Mouse (Mus musculus): ENCODE results near the gene Yae1d1. TPM values are rescaled to one million over a fixed set of nuclear protein-coding genes. Genes with fewer than 3 reads are reported as not detected.
"Not testable (repeated sequence)": the region's sequence is repeated elsewhere in the genome, so short reads cannot be mapped to it uniquely, and the experiment has no call there.

Yae1d1 gene
- polyA plus RNA-seq, 1 experiment from 2014 or later = 72.7 TPM

DNA sequence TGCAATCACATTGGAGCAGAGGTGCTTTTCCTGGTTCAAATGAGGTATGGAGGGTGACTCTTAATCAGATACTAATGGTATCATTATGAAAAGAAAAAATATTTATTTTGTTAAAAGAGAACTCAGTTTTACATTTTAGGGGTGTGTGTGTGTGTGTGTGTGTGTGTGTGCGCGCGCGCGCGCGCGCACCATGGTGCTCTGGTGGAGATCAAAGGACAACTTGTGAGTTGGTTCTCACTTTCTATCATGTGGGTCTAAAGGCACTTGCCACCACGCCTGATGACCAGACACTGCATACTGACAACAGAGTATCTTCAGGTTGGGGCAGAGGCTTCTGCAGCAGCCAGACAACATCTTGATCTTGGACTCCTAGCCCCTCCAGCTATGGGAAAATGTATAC, 18.4 kb downstream of the Yae1d1 start:
- no peaks in the 10 kb centered on the region for H3K36me3 ChIP-seq
- WGBS = 94% methylated on average over 9 of the region's 9 CpGs
- no peak for ATAC-seq (ENCODE audit: insufficient number of reproducible peaks, low FRiP score, low TSS enrichment, low read depth)

DNA sequence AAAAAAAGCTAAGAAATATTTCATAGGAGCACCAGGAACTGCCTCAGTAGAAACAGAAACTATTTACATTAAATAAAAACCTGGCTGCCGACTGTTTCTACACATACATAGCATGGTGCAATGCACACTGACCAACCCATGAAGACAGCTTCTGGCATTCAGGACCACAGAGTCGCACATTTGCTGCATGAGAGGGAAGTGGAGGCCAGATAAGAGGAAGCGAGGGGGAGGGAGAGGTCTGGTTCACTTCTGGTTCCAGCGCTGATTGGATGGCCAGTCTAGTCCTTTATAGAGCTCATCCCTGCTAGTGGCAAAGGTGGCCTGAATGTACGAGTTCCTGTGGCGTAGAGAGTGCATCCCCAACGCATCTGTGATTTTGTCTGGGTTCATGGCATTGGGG, 32.5 kb downstream of the Yae1d1 start:
- no peak for ATAC-seq (ENCODE audit: insufficient number of reproducible peaks, low FRiP score, low TSS enrichment, low read depth)
- no peaks in the 10 kb centered on the region for H3K36me3 ChIP-seq
- WGBS = 86% methylated on average over 7 of the region's 7 CpGs
- H3K9ac ChIP-seq = no peak overlapping the region
- no peak overlapping the region for H3K4me3 ChIP-seq
- H3K4me1 ChIP-seq = no peaks in the 10 kb centered on the region
- no peaks in the 10 kb centered on the region for H3K27me3 ChIP-seq
- H3K9me3 ChIP-seq = no peaks in the 10 kb centered on the region
- no peak overlapping the region for H3K4me2 ChIP-seq
- H3K27ac ChIP-seq = no peak overlapping the region

More for the DNA sequence above, 18.4 kb downstream of the Yae1d1 start:
- H3K27ac ChIP-seq = no peak overlapping the region
- H3K9me3 ChIP-seq = no peaks in the 10 kb centered on the region
- no peak overlapping the region for H3K4me2 ChIP-seq
- no peak overlapping the region for H3K4me3 ChIP-seq
- no peaks in the 10 kb centered on the region for H3K4me1 ChIP-seq
- no peaks in the 10 kb centered on the region for H3K27me3 ChIP-seq
- H3K9ac ChIP-seq = no peak overlapping the region

DNA sequence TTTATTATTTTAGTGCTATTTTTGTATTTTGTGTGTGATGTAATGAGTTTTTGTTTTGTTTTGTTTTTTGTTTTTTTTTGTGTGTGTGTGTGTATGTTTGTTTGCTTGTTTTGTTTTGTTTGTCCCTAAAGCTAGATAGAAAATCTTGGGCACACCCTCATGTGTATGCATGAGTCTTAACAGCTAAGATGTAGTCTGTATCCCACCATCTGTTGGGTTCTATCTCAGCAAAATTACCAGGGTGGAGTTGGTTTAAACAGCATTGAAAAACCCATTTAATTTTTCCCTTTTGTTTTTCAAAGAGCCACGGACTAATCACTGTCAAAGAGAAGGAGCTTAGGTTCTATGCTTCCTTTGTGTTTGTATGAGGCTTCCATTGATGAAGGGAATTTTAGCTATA, 38.9 kb downstream of the Yae1d1 start:
- Histone ChIP-seq H3K4me1 (no peaks in the 10 kb centered on the region), H3K27ac (no peak overlapping the region), H3K4me2 (no peak overlapping the region), H3K27me3 (no peaks in the 10 kb centered on the region), H3K36me3 (no peaks in the 10 kb centered on the region), H3K4me3 (no peak overlapping the region), H3K9ac (no peak overlapping the region), H3K9me3 (no peaks in the 10 kb centered on the region)
- ATAC-seq (ENCODE audit: insufficient number of reproducible peaks, low FRiP score, low TSS enrichment, low read depth) = no peak
- 54% methylated on average over 1 of the region's 1 CpGs for WGBS

DNA sequence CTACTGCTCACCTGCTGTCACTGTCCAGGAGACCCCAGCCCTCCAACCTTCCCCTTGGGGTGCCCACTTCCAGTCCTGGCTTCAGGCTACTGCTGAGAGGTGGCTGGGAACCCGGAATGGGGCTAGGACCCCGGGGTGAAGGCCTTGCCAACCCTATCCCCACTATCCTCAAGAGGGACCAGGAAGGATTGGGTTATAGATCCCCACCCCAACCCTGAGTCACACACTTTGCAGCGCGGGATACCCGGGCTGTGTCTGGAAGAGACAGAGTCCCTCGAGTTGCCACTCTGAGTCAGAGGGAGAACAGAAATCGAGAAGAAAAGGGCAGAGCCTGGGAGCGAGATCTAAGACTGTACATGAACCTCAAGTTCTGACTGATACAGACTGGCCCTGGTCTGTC, 42.6 kb downstream of the Yae1d1 start:
- not testable (repeated sequence) for H3K9me3 ChIP-seq; ATAC-seq (ENCODE audit: insufficient number of reproducible peaks, low FRiP score, low TSS enrichment, low read depth); H3K27ac ChIP-seq; H3K4me2 ChIP-seq; H3K4me1 ChIP-seq; H3K4me3 ChIP-seq; H3K9ac ChIP-seq; H3K36me3 ChIP-seq; H3K27me3 ChIP-seq
- whole genome bisulfite sequencing = 91% methylated on average over 8 of the region's 8 CpGs

DNA sequence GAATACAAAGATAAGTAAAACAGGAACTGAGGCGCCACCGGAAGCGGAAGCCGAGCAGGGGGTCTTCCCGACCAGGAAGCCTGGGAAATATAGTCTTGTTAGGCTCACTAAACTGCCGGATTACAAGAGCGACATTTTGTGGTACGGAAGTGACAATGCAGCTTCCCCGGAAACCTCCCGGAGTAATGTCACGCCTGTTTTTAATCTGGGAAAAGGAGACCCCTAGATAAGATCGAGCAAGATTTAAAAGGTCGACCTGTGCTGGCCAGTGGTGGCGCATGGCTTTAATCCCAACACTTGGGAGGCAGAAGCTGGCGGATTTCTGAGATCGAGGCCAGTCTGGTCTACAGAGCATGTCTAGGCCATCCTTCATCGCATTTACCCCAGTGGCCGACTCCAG, 43.6 kb downstream of the Yae1d1 start:
- Histone ChIP-seq H3K9me3 (no peaks in the 10 kb centered on the region), H3K4me2 (no peak overlapping the region), H3K27me3 (0 out of 2 replicates have a peak, but pooled peaks cover 3% of the 10 kb centered on the region), H3K27ac (no peak overlapping the region), H3K4me1 (no peaks in the 10 kb centered on the region), H3K4me3 (no peak overlapping the region), H3K9ac (no peak overlapping the region), H3K36me3 (no peaks in the 10 kb centered on the region)
- WGBS = 74% methylated on average over 18 of the region's 18 CpGs
- ATAC-seq (ENCODE audit: insufficient number of reproducible peaks, low FRiP score, low TSS enrichment, low read depth) = no peak

- WGBS = 8% methylated on average over 60 of the region's 69 CpGs
Observed at GRCm38 (mm10) chr13:17944078-17944917, 48.9 kb downstream of the Yae1d1 start, which contains the start of gene Rala. Gene Rala, minus strand, starts transcription at chr13:17944239.

GRCm38 (mm10) chr13:17943306-17944077, 49.7 kb downstream of the Yae1d1 start:
- H3K4me1 ChIP-seq = peaks cover 3% of the 10 kb centered on the region; the same call in 1 of the 2 replicates
- peak overlapping the region; percentile 93 for H3K27ac ChIP-seq
- no peaks in the 10 kb centered on the region for H3K9me3 ChIP-seq
- peak overlapping the region; percentile 92 for H3K9ac ChIP-seq
- no peaks in the 10 kb centered on the region for H3K27me3 ChIP-seq
- no peaks in the 10 kb centered on the region for H3K36me3 ChIP-seq
- peak overlapping the region; percentile 65 for H3K4me2 ChIP-seq
- WGBS = under 1% methylated on average over 58 of the region's 70 CpGs
- peak; percentile 81 for ATAC-seq (ENCODE audit: insufficient number of reproducible peaks, low FRiP score, low TSS enrichment, low read depth)
- peak overlapping the region; percentile 95 for H3K4me3 ChIP-seq

More at GRCm38 (mm10) chr13:17944078-17944917, 48.9 kb downstream of the Yae1d1 start, which contains the start of gene Rala:
- 0 out of 2 replicates have a peak, but pooled peaks cover 3% of the 10 kb centered on the region for H3K27me3 ChIP-seq
- H3K4me3 ChIP-seq = peak within 1 kb of the TSS; percentile 95
- peak; percentile 98 for ATAC-seq (ENCODE audit: insufficient number of reproducible peaks, low FRiP score, low TSS enrichment, low read depth)
- H3K9me3 ChIP-seq = no peaks in the 10 kb centered on the region
- peak within 1 kb of the TSS; percentile 92 for H3K9ac ChIP-seq
- no peaks in the 10 kb centered on the region for H3K36me3 ChIP-seq
- H3K27ac ChIP-seq = peak within 1 kb of the TSS; percentile 93
- peak within 1 kb of the TSS; percentile 65 for H3K4me2 ChIP-seq
- peaks cover 3% of the 10 kb centered on the region; the same call in 1 of the 2 replicates for H3K4me1 ChIP-seq

GRCm38 (mm10) chr13:17942338-17942737, 50.8 kb downstream of the Yae1d1 start:
- Histone ChIP-seq H3K27ac (no peak overlapping the region), H3K36me3 (no peaks in the 10 kb centered on the region), H3K4me3 (no peak overlapping the region), H3K9ac (no peak overlapping the region), H3K4me1 (peaks cover 3% of the 10 kb centered on the region; the same call in 1 of the 2 replicates), H3K9me3 (no peaks in the 10 kb centered on the region), H3K27me3 (no peaks in the 10 kb centered on the region), H3K4me2 (no peak overlapping the region)
- WGBS = 52% methylated on average over 6 of the region's 6 CpGs
- no peak for ATAC-seq (ENCODE audit: insufficient number of reproducible peaks, low FRiP score, low TSS enrichment, low read depth)

Other genes starting within 250 kb of the Yae1d1 start
- gene Cdk13, start 188.3 kb downstream of the Yae1d1 start, polyA plus RNA-seq (2015; fragmentation: Nextera tagmentation; extraction: Ambion mirVana) = 14.1 and 18.3 TPM in 2 replicates
- 108 and 110 TPM in 2 replicates for gene Rala, start 49.1 kb downstream of the Yae1d1 start, polyA plus RNA-seq (2015; fragmentation: Nextera tagmentation; extraction: Ambion mirVana)